Mouse (Mus musculus) testis, adult 2 months (tissue): ENCODE data around the gene Sox14. TPM values are rescaled to one million over a fixed set of nuclear protein-coding genes. Genes with fewer than 3 reads are reported as not detected.

Source experiments
- H3K27ac ChIP-seq: fragments of 200-500 bp; 2 replicates; pipeline ENCODE4 v1.5.1; 2012; ENCODE audit warnings: low read depth, low read length; ENCODE audit not compliant: control insufficient read depth, insufficient read depth
- H3K27me3 ChIP-seq: fragments of 200-500 bp; 2 replicates; pipeline ENCODE4 v1.6.1; 2012; ENCODE audit warnings: mild to moderate bottlenecking, low read length, moderate library complexity; ENCODE audit not compliant: control insufficient read depth, insufficient read depth
- H3K36me3 ChIP-seq: fragments of 200-500 bp; 2 replicates; pipeline ENCODE4 v1.6.1; 2012; ENCODE audit warnings: mild to moderate bottlenecking, low read length; ENCODE audit not compliant: control insufficient read depth, insufficient read depth
- H3K4me1 ChIP-seq: fragments of 200-500 bp; 2 replicates; pipeline ENCODE4 v1.6.1; 2012; ENCODE audit warnings: low read length; ENCODE audit not compliant: control insufficient read depth, insufficient read depth
- H3K4me3 ChIP-seq: fragments of 200-500 bp; 2 replicates; pipeline ENCODE4 v1.5.1; 2012; ENCODE audit warnings: low read depth, mild to moderate bottlenecking, low read length, moderate library complexity, mixed read lengths; ENCODE audit not compliant: control insufficient read depth
- CTCF ChIP-seq: fragments of 200-500 bp; IDR thresholded peaks from 2 replicates; pipeline ENCODE4 v1.5.1; 2012; ENCODE audit warnings: low read depth, mild to moderate bottlenecking, inconsistent platforms, low read length, moderate library complexity; ENCODE audit not compliant: control insufficient read depth, insufficient read depth, insufficient replicate concordance
- POLR2A ChIP-seq: fragments of 200-500 bp; IDR thresholded peaks from 2 replicates; pipeline ENCODE4 v1.6.1; 2012; ENCODE audit warnings: low read depth, mild to moderate bottlenecking, inconsistent platforms, low read length, moderate library complexity; ENCODE audit not compliant: control insufficient read depth
- polyA plus RNA-seq: library from polyadenylated mRNA; depleted of rRNA; stranded (reverse); fragments of >200 nt; gene quantifications from 2 replicates; pipeline ENCODE4 v1.2.3, GENCODE M21; 2012; rRNA removed

Gene Sox14
- polyA plus RNA-seq, 1 experiment = 0.33 TPM

GRCm38 (mm10) chr9:99839367-99839766, 36.6 kb downstream of the Sox14 start:
- H3K27ac ChIP-seq = no peak overlapping the region
- no peaks in the 10 kb centered on the region for H3K36me3 ChIP-seq
- no peaks in the 10 kb centered on the region for H3K27me3 ChIP-seq
- no peaks in the 10 kb centered on the region for H3K4me1 ChIP-seq
- TF ChIP-seq CTCF (no peak), POLR2A (no peak)
- H3K4me3 ChIP-seq = no peak overlapping the region

- Histone ChIP-seq H3K4me1 (no peaks in the 10 kb centered on the region), H3K4me3 (no peak overlapping the region), H3K27me3 (no peaks in the 10 kb centered on the region), H3K36me3 (no peaks in the 10 kb centered on the region), H3K27ac (no peak overlapping the region)
- TF ChIP-seq POLR2A (no peak), CTCF (no peak)
Measured at GRCm38 (mm10) chr9:99838877-99839276, 37.1 kb downstream of the Sox14 start.

- Histone ChIP-seq H3K36me3 (no peaks in the 10 kb centered on the region), H3K27ac (no peak overlapping the region), H3K4me3 (no peak overlapping the region), H3K4me1 (no peaks in the 10 kb centered on the region), H3K27me3 (no peaks in the 10 kb centered on the region)
- TF ChIP-seq CTCF = no peak
- TF ChIP-seq POLR2A = no peak
Measured at GRCm38 (mm10) chr9:99836707-99837106, 39.3 kb downstream of the Sox14 start.

GRCm38 (mm10) chr9:99835624-99836430, 40.1 kb downstream of the Sox14 start:
- Histone ChIP-seq H3K4me1 (no peaks in the 10 kb centered on the region), H3K36me3 (no peaks in the 10 kb centered on the region), H3K27ac (no peak overlapping the region), H3K27me3 (no peaks in the 10 kb centered on the region), H3K4me3 (no peak overlapping the region)
- TF ChIP-seq POLR2A (no peak), CTCF (no peak)

Other genes starting within 250 kb of the Sox14 start
- 0.54 and 0.69 TPM in 2 replicates for gene Dzip1l, start 246.7 kb downstream of the Sox14 start, polyA plus RNA-seq
- gene Cldn18, start 158.9 kb downstream of the Sox14 start, polyA plus RNA-seq = 0.04 TPM in 1 of 2 replicates, not detected in the other